In genomic region chr14:124674536-124675141, GRCm38 (mm10) we compare ENCODE assay signal across 8 mouse cellular contexts. TPM values are rescaled to one million over a fixed set of nuclear protein-coding genes. Genes with fewer than 3 reads are reported as not detected.
DNase-seq lines count a peak whose midpoint lies in the region; ATAC-seq and TF ChIP-seq lines count a peak whose summit lies in the region.

No protein-coding gene starts in this region.

- peak overlapping the region; percentile 93 for H3K4me2 ChIP-seq in hindbrain, embryonic 14.5 days (replicated peaks)
- H3K4me2 ChIP-seq in midbrain, postnatal 0 days (ENCODE audit: low read depth, low read length, poor library complexity, severe bottlenecking) = peak overlapping the region; percentile 86

- H3K4me1 ChIP-seq in hindbrain, embryonic 14.5 days (replicated peaks; ENCODE audit: control insufficient read depth, insufficient read depth, low read length) = peaks cover 22% of the 10 kb centered on the region
- no peaks in the 10 kb centered on the region for H3K4me1 ChIP-seq in midbrain, postnatal 0 days (ENCODE audit: insufficient read depth, low read length)

- no peaks in the 10 kb centered on the region for H3K36me3 ChIP-seq in hindbrain, embryonic 14.5 days (replicated peaks; ENCODE audit: control insufficient read depth, insufficient read depth)
- no peaks in the 10 kb centered on the region for H3K36me3 ChIP-seq in midbrain, postnatal 0 days (ENCODE audit: insufficient read depth, low read length)

- peak overlapping the region; percentile 67 for H3K9ac ChIP-seq in hindbrain, embryonic 14.5 days
- H3K9ac ChIP-seq in midbrain, postnatal 0 days (replicated peaks; ENCODE audit: low read length, poor library complexity, severe bottlenecking) = peak overlapping the region; percentile 72

- peak overlapping the region; percentile 59 for H3K4me3 ChIP-seq in hindbrain, embryonic 14.5 days (replicated peaks; ENCODE audit: low read length)
- peak overlapping the region; percentile 70 for H3K4me3 ChIP-seq in midbrain, postnatal 0 days (ENCODE audit: low read depth, low read length)

- WGBS in hindbrain, embryonic 14.5 days = 18% methylated on average over 8 of the region's 8 CpGs
- WGBS in midbrain, postnatal 0 days = 14% methylated on average over 8 of the region's 8 CpGs

- H3K27ac ChIP-seq in hindbrain, embryonic 14.5 days = peak overlapping the region; percentile 76; the same call in 1 of the 2 replicates
- 0 out of 2 replicates have a peak overlapping the region, but pooled peaks have one; percentile 77 for H3K27ac ChIP-seq in midbrain, postnatal 0 days (ENCODE audit: low read depth, low read length)

- ATAC-seq in hindbrain, embryonic 14.5 days (ENCODE audit: low FRiP score) = 0 out of 2 replicates have a peak, but pooled peaks have one; percentile 2
- ATAC-seq in midbrain, postnatal 0 days (ENCODE audit: low FRiP score) = no peak
- ATAC-seq in megakaryocyte-erythroid progenitor cell, adult 5-6 weeks (replicated peaks; ENCODE audit: low FRiP score, low TSS enrichment, poor library complexity, severe bottlenecking) = no peak

- H3K9me3 ChIP-seq in hindbrain, embryonic 14.5 days (ENCODE audit: control insufficient read depth, low read length) = no peaks in the 10 kb centered on the region
- H3K9me3 ChIP-seq in midbrain, postnatal 0 days (ENCODE audit: low read length) = no peaks in the 10 kb centered on the region

- peak; percentile 6 for DNase-seq in layer of hippocampus, adult 11-12 months (ENCODE audit: low spot score)
- DNase-seq in layer of hippocampus, postnatal 14 days (ENCODE audit: low spot score in 2 of 2) = no peak
- DNase-seq in cerebellum, postnatal 14 days = peak; percentile 44 to 49
- peak; percentile 24 for DNase-seq in hindbrain, embryonic 14.5 days (ENCODE audit: low spot score)
- DNase-seq in midbrain, postnatal 0 days (ENCODE audit: low spot score) = peak; percentile 3
- DNase-seq in spleen, adult 12 weeks (ENCODE audit: low spot score) = no peak
- no peak for DNase-seq in spleen, postnatal 36 days (ENCODE audit: low spot score in 2 of 2)

- TF ChIP-seq CTCF in midbrain, postnatal 0 days (IDR thresholded peaks at IDR 0.05) = no peak

- H3K27me3 ChIP-seq in hindbrain, embryonic 14.5 days (ENCODE audit: control insufficient read depth, insufficient read depth, low read length) = no peaks in the 10 kb centered on the region
- no peaks in the 10 kb centered on the region for H3K27me3 ChIP-seq in midbrain, postnatal 0 days (ENCODE audit: insufficient read depth, low read length)

RNA-seq across cellular contexts. Expression of gene Fgf14, which starts 2.3 kb away (rescaled TPM):
- 10 to 100 TPM; 30.1 to 35.2 TPM for total RNA-seq in layer of hippocampus, postnatal 14 days (2021)
- polyA plus RNA-seq in hindbrain, embryonic 14.5 days (2014; fragmentation: Nextera tagmentation; extraction: Ambion mirVana) = 38.4 and 44.4 TPM in 2 replicates
- 48.3 and 49.1 TPM in 2 replicates for total RNA-seq in midbrain, postnatal 0 days (2014; rRNA removed)
- polyA plus RNA-seq in midbrain, postnatal 0 days (2015; fragmentation: Nextera tagmentation; extraction: Ambion mirVana) = 33.6 and 35.2 TPM in 2 replicates
- total RNA-seq in megakaryocyte-erythroid progenitor cell, adult 5-6 weeks (2014; fragmentation: Nextera tagmentation) = not detected in 2 replicates
- total RNA-seq in megakaryocyte-erythroid progenitor cell, adult 5-6 weeks (2017) = not detected in 2 replicates

Comparison
In these comparisons a context has a peak if more than half of its experiments do, and no peak if none do; other contexts are left out.
1. DNase-seq: peak in layer of hippocampus, adult 11-12 months (single experiment), cerebellum, postnatal 14 days (2 of 2), hindbrain, embryonic 14.5 days (single experiment) and midbrain, postnatal 0 days (single experiment); none in layer of hippocampus, postnatal 14 days (0 of 2), spleen, adult 12 weeks (single experiment) and spleen, postnatal 36 days (0 of 2).
2. RNA of gene Fgf14, which starts 2.3 kb away (total RNA-seq): 48.3 to 49.1 TPM in midbrain, postnatal 0 days and 30.1 to 35.2 TPM in layer of hippocampus, postnatal 14 days; not detected in megakaryocyte-erythroid progenitor cell, adult 5-6 weeks; every median in the first group is over 10 times any median in the second.